Mouse (Mus musculus): Measurements from ENCODE around the gene AC124108.1. TPM values are rescaled to one million over a fixed set of nuclear protein-coding genes. Genes with fewer than 3 reads are reported as not detected.

Gene AC124108.1
- polyA plus RNA-seq, 1 experiment: 0.01 TPM

GRCm38 (mm10) chr1:132145973-132146685 is 45.1 kb upstream of the AC124108.1 start:
- Histone ChIP-seq H3ac (ENCODE audit: control insufficient read depth, insufficient read length, low read depth) (no peak overlapping the region), H3K27me3 (ENCODE audit: control insufficient read depth, insufficient read depth, insufficient read length) (no peaks in the 10 kb centered on the region), H3K36me3 (ENCODE audit: control insufficient read depth, insufficient read depth) (no peaks in the 10 kb centered on the region), H3K79me2 (ENCODE audit: control insufficient read depth, insufficient read depth) (no peaks in the 10 kb centered on the region), H3K4me3 (ENCODE audit: insufficient read depth, poor library complexity, severe bottlenecking) (no peak overlapping the region), H3K79me3 (ENCODE audit: low read depth) (no peaks in the 10 kb centered on the region)
- no peak for TF ChIP-seq FOSL1 (IDR thresholded peaks at IDR 0.05; ENCODE audit: insufficient read depth, low read length, poor library complexity, severe bottlenecking)
- no peak for TF ChIP-seq MYOG (IDR thresholded peaks at IDR 0.05; ENCODE audit: control insufficient read depth, extremely low read depth, insufficient read length)
- no peak for TF ChIP-seq MAX (IDR thresholded peaks at IDR 0.05)
- TF ChIP-seq CTCF (IDR thresholded peaks at IDR 0.05; ENCODE audit: control insufficient read depth, insufficient read depth, insufficient read length): no peak
- peak; percentile 58 for TF ChIP-seq USF1 (IDR thresholded peaks at IDR 0.05; ENCODE audit: low read depth)
- peak; percentile 13 for TF ChIP-seq CEBPB (IDR thresholded peaks at IDR 0.05; ENCODE audit: low read depth)

- H3K79me2 ChIP-seq (ENCODE audit: control insufficient read depth, insufficient read depth): no peaks in the 10 kb centered on the region
- H3K36me3 ChIP-seq (ENCODE audit: control insufficient read depth, insufficient read depth): no peaks in the 10 kb centered on the region
- H3ac ChIP-seq (ENCODE audit: control insufficient read depth, insufficient read length, low read depth): no peak overlapping the region
- no peak overlapping the region for H3K4me3 ChIP-seq (ENCODE audit: insufficient read depth, poor library complexity, severe bottlenecking)
- no peaks in the 10 kb centered on the region for H3K27me3 ChIP-seq (ENCODE audit: control insufficient read depth, insufficient read depth, insufficient read length)
- no peaks in the 10 kb centered on the region for H3K79me3 ChIP-seq (ENCODE audit: low read depth)
- no peak for TF ChIP-seq MAX (IDR thresholded peaks at IDR 0.05)
- TF ChIP-seq MYOD1 (IDR thresholded peaks at IDR 0.05; ENCODE audit: control insufficient read depth, insufficient read length, low read depth): peak; percentile 24
Measured at GRCm38 (mm10) chr1:132149410-132149809, 41.8 kb upstream of the AC124108.1 start.

DNA sequence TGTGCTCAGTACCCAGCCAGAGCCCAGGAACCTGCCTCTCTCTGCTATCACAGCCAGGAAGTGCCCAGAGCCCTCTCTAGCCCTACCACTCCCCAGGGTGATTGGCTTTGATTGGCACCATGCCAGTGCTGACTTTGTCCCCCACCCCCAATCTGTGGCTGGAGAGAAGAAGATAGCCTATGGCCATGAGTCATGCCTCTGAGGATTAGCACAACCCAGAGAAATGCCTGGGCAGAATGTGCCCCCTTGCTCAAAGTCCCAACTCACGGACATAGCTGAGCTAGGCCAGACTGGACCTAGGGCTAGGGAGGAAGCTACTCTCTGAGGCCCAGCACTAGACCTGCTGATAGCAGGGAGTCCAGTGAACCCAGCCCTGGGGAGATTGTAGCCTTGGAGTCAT is 41.1 kb upstream of the AC124108.1 start:
- Histone ChIP-seq H3K79me3 (ENCODE audit: low read depth) (no peaks in the 10 kb centered on the region), H3K36me3 (ENCODE audit: control insufficient read depth, insufficient read depth) (no peaks in the 10 kb centered on the region), H3K4me3 (ENCODE audit: insufficient read depth, poor library complexity, severe bottlenecking) (no peak overlapping the region), H3K27me3 (ENCODE audit: control insufficient read depth, insufficient read depth, insufficient read length) (no peaks in the 10 kb centered on the region), H3ac (ENCODE audit: control insufficient read depth, insufficient read length, low read depth) (no peak overlapping the region), H3K79me2 (ENCODE audit: control insufficient read depth, insufficient read depth) (no peaks in the 10 kb centered on the region)
- TF ChIP-seq CTCF (IDR thresholded peaks at IDR 0.05; ENCODE audit: control insufficient read depth, insufficient read depth, insufficient read length) (no peak), CEBPB (IDR thresholded peaks at IDR 0.05; ENCODE audit: low read depth) (no peak), MYOG (IDR thresholded peaks at IDR 0.05; ENCODE audit: control insufficient read depth, extremely low read depth, insufficient read length) (no peak), MYOD1 (IDR thresholded peaks at IDR 0.05; ENCODE audit: control insufficient read depth, insufficient read length, low read depth) (peak; percentile 39), USF1 (IDR thresholded peaks at IDR 0.05; ENCODE audit: low read depth) (no peak), FOSL1 (IDR thresholded peaks at IDR 0.05; ENCODE audit: insufficient read depth, low read length, poor library complexity, severe bottlenecking) (peak; percentile 54), MAX (IDR thresholded peaks at IDR 0.05) (no peak)

- no peak for TF ChIP-seq CEBPB (IDR thresholded peaks at IDR 0.05; ENCODE audit: low read depth)
- no peak for TF ChIP-seq MYOD1 (IDR thresholded peaks at IDR 0.05; ENCODE audit: control insufficient read depth, insufficient read length, low read depth)
- TF ChIP-seq FOSL1 (IDR thresholded peaks at IDR 0.05; ENCODE audit: insufficient read depth, low read length, poor library complexity, severe bottlenecking): no peak
- TF ChIP-seq CTCF (IDR thresholded peaks at IDR 0.05; ENCODE audit: control insufficient read depth, insufficient read depth, insufficient read length): no peak
- TF ChIP-seq USF1 (IDR thresholded peaks at IDR 0.05; ENCODE audit: low read depth): no peak
- peak; percentile 34 for TF ChIP-seq MAX (IDR thresholded peaks at IDR 0.05)
- Histone ChIP-seq H3K4me3 (ENCODE audit: insufficient read depth, poor library complexity, severe bottlenecking) (no peak overlapping the region), H3K79me3 (ENCODE audit: low read depth) (no peaks in the 10 kb centered on the region), H3ac (ENCODE audit: control insufficient read depth, insufficient read length, low read depth) (peak overlapping the region; percentile 5), H3K79me2 (ENCODE audit: control insufficient read depth, insufficient read depth) (no peaks in the 10 kb centered on the region), H3K36me3 (ENCODE audit: control insufficient read depth, insufficient read depth) (no peaks in the 10 kb centered on the region), H3K27me3 (ENCODE audit: control insufficient read depth, insufficient read depth, insufficient read length) (no peaks in the 10 kb centered on the region)
Measured at GRCm38 (mm10) chr1:132150817-132151601, 40.2 kb upstream of the AC124108.1 start.

DNA sequence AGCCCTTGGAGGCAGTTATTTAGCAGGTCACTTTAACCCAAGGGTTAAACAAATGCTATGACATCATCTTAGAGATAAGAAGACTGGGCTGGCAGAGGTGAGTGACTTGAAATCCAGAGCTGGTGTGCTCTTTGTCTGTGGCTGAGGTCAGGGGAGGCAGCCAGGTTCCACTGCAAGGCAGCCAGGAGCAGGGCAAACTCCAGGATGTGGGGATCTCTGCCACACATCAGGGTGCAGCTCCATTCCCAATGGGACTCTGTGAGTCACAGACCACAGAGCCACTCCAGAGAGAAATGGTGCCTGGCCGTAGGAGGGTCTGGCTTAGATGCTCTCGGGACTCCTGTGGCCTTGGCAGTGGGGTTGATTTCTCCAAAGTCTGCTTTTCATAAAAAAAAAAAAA is 39.3 kb upstream of the AC124108.1 start:
- H3K36me3 ChIP-seq (ENCODE audit: control insufficient read depth, insufficient read depth): no peaks in the 10 kb centered on the region
- H3K79me2 ChIP-seq (ENCODE audit: control insufficient read depth, insufficient read depth): no peaks in the 10 kb centered on the region
- H3K79me3 ChIP-seq (ENCODE audit: low read depth): no peaks in the 10 kb centered on the region
- no peak overlapping the region for H3K4me3 ChIP-seq (ENCODE audit: insufficient read depth, poor library complexity, severe bottlenecking)
- TF ChIP-seq MAX (IDR thresholded peaks at IDR 0.05) (peak; percentile 24), MYOG (IDR thresholded peaks at IDR 0.05; ENCODE audit: control insufficient read depth, extremely low read depth, insufficient read length) (no peak), FOSL1 (IDR thresholded peaks at IDR 0.05; ENCODE audit: insufficient read depth, low read length, poor library complexity, severe bottlenecking) (peak; percentile 79), MYOD1 (IDR thresholded peaks at IDR 0.05; ENCODE audit: control insufficient read depth, insufficient read length, low read depth) (peak; percentile 61)
- H3K27me3 ChIP-seq (ENCODE audit: control insufficient read depth, insufficient read depth, insufficient read length): no peaks in the 10 kb centered on the region
- H3ac ChIP-seq (ENCODE audit: control insufficient read depth, insufficient read length, low read depth): no peak overlapping the region

Measured in C2C12 (cell line).